Mouse (Mus musculus) midbrain, embryonic 11.5 days (tissue): ENCODE data around the gene Myo18b. TPM values are rescaled to one million over a fixed set of nuclear protein-coding genes. Genes with fewer than 3 reads are reported as not detected.
A peak's percentile ranks its signal among the peaks of the same experiment; 100 is the strongest.

ENCODE experiments used
- ATAC-seq: fragments of 200-750 bp; cut with Nextera tagmentation; 2 replicates; pipeline ENCODE4 v1.8.0; 2017; ENCODE audit warnings: moderate TSS enrichment, moderate library complexity; ENCODE audit not compliant: low FRiP score
- DNase-seq: peaks from one replicate; pipeline ENCODE4 v3.0.0; 2015; ENCODE audit warnings: low spot score; ENCODE audit errors: missing footprints
- H3K27ac ChIP-seq: fragments of 300-500 bp; sonication (generic); 2 replicates; pipeline ENCODE4 v1.5.1; 2014; ENCODE audit warnings: low read depth, low read length
- H3K27me3 ChIP-seq: fragments of 300-500 bp; sonication (generic); 2 replicates; pipeline ENCODE4 v1.6.1; 2014; ENCODE audit warnings: mild to moderate bottlenecking, low read length, moderate library complexity, mixed read lengths; ENCODE audit not compliant: control insufficient read depth, insufficient read depth
- H3K36me3 ChIP-seq: fragments of 300-500 bp; sonication (generic); 2 replicates; pipeline ENCODE4 v1.6.1; 2014; ENCODE audit warnings: mild to moderate bottlenecking, low read length, moderate library complexity, mixed read lengths; ENCODE audit not compliant: control insufficient read depth, insufficient read depth
- H3K4me1 ChIP-seq: fragments of 300-500 bp; sonication (generic); 2 replicates; pipeline ENCODE4 v1.6.1; 2014; ENCODE audit warnings: low read length; ENCODE audit not compliant: control insufficient read depth, insufficient read depth
- H3K4me2 ChIP-seq: fragments of 300-500 bp; sonication (generic); 2 replicates; pipeline ENCODE4 v1.6.1; 2014; ENCODE audit warnings: mild to moderate bottlenecking, moderate library complexity
- H3K4me3 ChIP-seq: fragments of 300-500 bp; sonication (generic); 2 replicates; pipeline ENCODE4 v1.5.1; 2014; ENCODE audit warnings: low read depth, low read length
- H3K9ac ChIP-seq: fragments of 300-500 bp; sonication (generic); 2 replicates; pipeline ENCODE4 v1.6.1; 2014; ENCODE audit warnings: low read length
- H3K9me3 ChIP-seq: fragments of 300-500 bp; sonication (generic); 2 replicates; pipeline ENCODE4 v1.6.1; 2016; ENCODE audit warnings: low read length; ENCODE audit not compliant: control insufficient read depth
- WGBS: fragments of 180-500 bp; shearing (Covaris S2); extraction: QIAGEN DNeasy Blood & Tissue Kit; methylation state at CpG from one replicate; pipeline ENCODE4 v1.1.7; 2014; 5-methylcytosine and 5-hydroxymethylcytosine counted together
- polyA plus RNA-seq: library from polyadenylated mRNA; unstranded; fragments of >200 nt; fragmentation: Nextera tagmentation; extraction: Ambion mirVana; gene quantifications from 2 replicates; pipeline ENCODE4 v1.2.1, GENCODE M21; 2014

Myo18b gene
- 0.41 and 0.48 TPM in 2 replicates for polyA plus RNA-seq

DNA sequence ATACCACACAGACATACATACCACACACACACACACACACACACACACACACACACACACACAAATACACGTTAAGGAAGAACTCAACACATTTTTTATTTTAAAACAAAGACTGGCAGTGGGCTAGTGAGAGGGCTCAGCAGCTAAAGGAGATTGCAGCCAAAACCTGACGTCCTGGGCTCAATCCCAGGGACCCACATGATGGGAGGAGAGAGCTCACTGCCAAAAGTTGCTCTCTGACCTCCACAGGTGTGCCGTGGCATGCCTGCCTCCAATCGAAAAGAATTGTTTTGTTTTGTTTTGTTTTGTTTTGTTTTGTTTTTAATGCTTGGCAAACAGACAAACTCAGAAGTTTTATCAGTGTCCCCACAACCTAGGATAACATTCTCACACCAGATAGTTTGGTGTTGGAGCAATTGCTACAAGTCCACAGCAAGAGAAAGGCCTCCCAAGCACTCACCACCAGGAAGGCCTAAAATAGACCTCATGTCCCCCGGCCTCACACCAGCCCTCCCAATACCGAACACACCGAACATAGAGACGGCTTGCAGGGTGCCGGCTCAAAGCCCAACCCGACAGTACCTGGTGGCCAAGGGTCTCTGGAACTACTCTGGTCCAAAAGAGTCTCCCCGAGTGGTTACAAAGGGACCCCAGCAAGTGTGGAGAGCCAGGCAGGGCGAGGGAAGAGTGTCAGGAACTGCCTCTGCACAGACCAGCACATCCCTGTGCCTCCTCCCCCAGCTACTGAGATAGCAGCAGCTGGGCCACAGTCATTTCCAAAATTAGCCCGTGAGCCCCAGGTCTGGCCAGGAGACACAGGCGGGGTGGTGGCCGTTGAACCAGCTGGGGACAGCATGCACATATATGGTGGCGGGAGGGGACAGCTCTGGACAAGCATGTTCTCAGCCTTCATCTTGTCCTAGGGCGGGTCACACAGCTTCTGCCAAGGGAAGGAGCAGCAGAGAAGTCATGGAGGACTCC lies at the start of gene Myo18b:
Gene Myo18b, minus strand, starts transcription at position 689 of the 981 bp plus-strand sequence.
- no peaks in the 10 kb centered on the region for H3K36me3 ChIP-seq
- ATAC-seq (no peak), DNase-seq (no peak)
- no peak within 1 kb of the TSS for H3K9ac ChIP-seq
- H3K4me3 ChIP-seq: no peak within 1 kb of the TSS
- whole genome bisulfite sequencing: 77% methylated on average over 17 of the region's 17 CpGs
- no peak within 1 kb of the TSS for H3K27ac ChIP-seq
- H3K27me3 ChIP-seq: no peaks in the 10 kb centered on the region
- H3K9me3 ChIP-seq: no peaks in the 10 kb centered on the region
- H3K4me2 ChIP-seq: no peak within 1 kb of the TSS
- no peaks in the 10 kb centered on the region for H3K4me1 ChIP-seq

DNA sequence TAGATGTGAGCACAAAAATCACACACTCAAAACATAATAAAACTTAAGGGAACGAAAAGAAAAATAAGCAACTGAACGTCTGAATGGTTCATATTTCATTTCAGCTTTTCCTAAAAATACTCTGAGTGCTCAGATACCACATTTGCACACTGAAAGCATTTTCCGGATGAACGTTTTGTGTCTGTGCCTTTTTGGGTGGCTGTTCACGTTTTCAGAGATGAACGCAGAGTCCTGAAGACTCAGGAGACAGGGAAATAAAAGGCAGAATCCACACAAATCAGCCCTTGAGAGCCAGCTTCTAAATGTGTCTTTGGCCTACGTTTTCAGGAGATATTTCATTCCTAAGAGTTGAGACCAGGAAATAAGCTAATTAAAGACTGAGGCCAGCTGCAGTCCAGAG lies 49.8 kb upstream of the Myo18b start:
- H3K4me2 ChIP-seq: no peak overlapping the region
- 82% methylated on average over 7 of the region's 7 CpGs for WGBS
- no peaks in the 10 kb centered on the region for H3K27me3 ChIP-seq
- no peak for DNase-seq
- ATAC-seq: no peak
- no peaks in the 10 kb centered on the region for H3K36me3 ChIP-seq
- H3K4me3 ChIP-seq: no peak overlapping the region
- H3K9ac ChIP-seq: no peak overlapping the region
- H3K4me1 ChIP-seq: no peaks in the 10 kb centered on the region
- H3K27ac ChIP-seq: no peak overlapping the region
- no peaks in the 10 kb centered on the region for H3K9me3 ChIP-seq

DNA sequence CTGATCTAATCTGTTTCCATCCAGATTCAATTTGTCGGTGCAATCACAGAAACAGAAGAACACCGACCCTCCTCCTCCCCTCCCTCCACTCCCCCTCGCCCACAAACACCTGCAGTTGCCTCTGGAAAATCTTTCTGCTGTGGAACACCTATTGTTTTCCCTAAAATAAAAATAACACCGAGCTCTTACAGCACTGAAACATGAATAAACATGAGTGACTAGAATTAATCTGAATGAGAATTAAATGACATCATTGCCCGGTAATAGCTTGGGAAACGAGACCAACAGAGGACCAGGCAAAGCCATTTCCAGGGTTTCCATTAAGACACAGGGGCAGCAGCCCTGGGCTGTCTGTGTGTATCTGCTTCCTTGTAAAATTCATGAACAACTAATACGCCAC lies 46.1 kb upstream of the Myo18b start:
- Histone ChIP-seq H3K4me1 (no peaks in the 10 kb centered on the region), H3K36me3 (no peaks in the 10 kb centered on the region), H3K9ac (no peak overlapping the region), H3K27me3 (no peaks in the 10 kb centered on the region), H3K27ac (no peak overlapping the region), H3K4me3 (no peak overlapping the region), H3K9me3 (no peaks in the 10 kb centered on the region), H3K4me2 (no peak overlapping the region)
- ATAC-seq: no peak
- peak; percentile 84 for DNase-seq
- WGBS: 64% methylated on average over 7 of the region's 7 CpGs

DNA sequence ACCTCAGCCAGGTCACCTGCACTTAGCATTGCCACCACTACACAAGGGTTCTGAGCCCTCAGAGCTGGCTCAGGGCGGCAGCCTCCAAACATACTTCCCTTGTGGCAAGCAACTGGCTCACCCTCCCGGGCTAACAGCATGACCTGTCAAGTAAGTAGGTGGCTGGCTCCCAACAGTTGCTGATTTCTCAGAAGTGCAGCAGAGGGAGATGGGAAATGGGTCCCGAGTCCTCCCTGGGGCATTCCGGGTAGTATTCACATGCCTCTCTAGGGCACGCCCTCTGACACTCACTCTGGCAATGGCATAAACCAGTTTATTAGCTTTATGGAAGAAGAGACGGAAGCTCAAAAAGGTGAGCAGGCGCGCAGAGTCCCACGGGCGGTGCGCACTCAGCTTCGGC lies 44.8 kb upstream of the Myo18b start:
- Histone ChIP-seq H3K9me3 (no peaks in the 10 kb centered on the region), H3K4me3 (no peak overlapping the region), H3K27ac (no peak overlapping the region), H3K4me2 (no peak overlapping the region), H3K36me3 (no peaks in the 10 kb centered on the region), H3K9ac (no peak overlapping the region), H3K27me3 (no peaks in the 10 kb centered on the region), H3K4me1 (no peaks in the 10 kb centered on the region)
- 91% methylated on average over 12 of the region's 12 CpGs for WGBS
- DNase-seq: no peak
- ATAC-seq: no peak

DNA sequence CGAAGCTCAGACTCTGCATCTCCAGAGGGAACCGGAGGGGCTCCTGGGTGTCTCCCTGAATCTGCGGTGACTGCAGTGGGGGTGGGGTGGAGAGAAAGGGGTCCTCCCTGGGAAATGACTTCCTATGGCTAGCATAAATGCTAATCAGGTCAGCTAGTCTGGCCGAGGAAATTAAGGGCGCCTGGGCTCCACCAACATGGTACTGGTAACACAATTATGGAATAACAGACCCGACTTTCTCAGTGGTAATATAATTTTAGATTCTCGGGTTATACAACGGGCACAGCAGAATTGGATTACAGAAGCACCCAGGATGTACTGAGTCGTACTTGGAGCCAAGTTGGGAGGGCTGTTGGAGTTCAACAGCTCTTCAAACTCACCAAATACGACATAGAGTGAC lies 40.5 kb upstream of the Myo18b start:
- H3K9ac ChIP-seq: no peak overlapping the region
- no peaks in the 10 kb centered on the region for H3K4me1 ChIP-seq
- H3K36me3 ChIP-seq: no peaks in the 10 kb centered on the region
- H3K27ac ChIP-seq: no peak overlapping the region
- H3K9me3 ChIP-seq: no peaks in the 10 kb centered on the region
- H3K27me3 ChIP-seq: no peaks in the 10 kb centered on the region
- WGBS: 84% methylated on average over 10 of the region's 10 CpGs
- no peak overlapping the region for H3K4me2 ChIP-seq
- DNase-seq (no peak), ATAC-seq (no peak)
- H3K4me3 ChIP-seq: no peak overlapping the region

DNA sequence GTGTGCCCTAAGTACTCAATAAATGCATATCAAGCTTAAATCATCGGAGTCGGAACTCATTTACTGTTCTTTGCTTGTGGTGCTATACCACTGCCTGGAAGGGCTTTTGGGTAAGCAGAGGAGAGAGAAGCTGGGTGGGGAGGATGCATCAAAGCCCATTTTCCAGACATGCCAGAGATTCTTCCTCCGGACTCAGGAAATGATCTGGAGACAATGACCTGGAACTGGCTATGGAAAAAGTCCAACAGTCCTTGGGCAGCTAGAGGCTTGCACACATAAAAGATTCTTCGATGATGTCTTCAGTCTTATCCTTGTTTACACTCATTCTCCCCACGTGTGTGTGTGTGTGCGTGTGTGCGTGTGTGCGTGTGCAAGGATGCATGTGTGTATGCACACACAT lies 39.3 kb upstream of the Myo18b start:
- H3K4me3 ChIP-seq: no peak overlapping the region
- no peak overlapping the region for H3K27ac ChIP-seq
- no peak overlapping the region for H3K4me2 ChIP-seq
- no peak for ATAC-seq
- H3K36me3 ChIP-seq: no peaks in the 10 kb centered on the region
- 93% methylated on average over 8 of the region's 8 CpGs for WGBS
- no peaks in the 10 kb centered on the region for H3K27me3 ChIP-seq
- no peak for DNase-seq
- no peak overlapping the region for H3K9ac ChIP-seq
- no peaks in the 10 kb centered on the region for H3K4me1 ChIP-seq
- no peaks in the 10 kb centered on the region for H3K9me3 ChIP-seq

DNA sequence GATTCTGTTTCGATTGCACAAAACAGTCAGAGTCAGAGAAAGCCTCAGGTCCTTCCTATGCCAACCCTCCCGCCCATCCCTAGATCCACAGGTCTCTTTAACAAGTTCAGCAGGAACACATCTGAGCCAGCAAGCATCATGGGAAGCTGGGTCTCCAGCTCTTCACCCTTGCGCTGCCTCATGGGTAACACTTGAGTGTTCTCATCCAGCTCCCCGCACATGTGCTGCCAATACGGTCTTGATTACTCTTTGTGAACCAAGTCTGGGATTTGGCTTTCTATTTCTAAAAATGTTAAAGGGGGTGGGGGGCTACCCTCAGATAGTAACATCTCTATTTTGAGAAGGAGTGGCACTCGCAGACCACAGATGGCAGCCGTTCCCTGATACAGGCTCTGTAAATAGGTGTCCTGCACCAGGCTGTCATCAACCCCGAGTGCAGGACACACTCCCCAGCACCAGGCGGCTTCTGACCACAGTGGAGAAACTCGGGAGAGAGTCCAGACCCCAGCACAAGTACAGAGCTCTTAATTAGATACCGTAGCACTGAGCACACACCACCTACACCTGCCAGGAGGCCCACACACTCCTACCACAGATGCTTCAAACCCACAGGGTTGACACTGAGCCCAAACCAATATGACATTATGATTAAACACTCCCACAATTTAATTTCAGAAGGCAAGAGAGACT lies 36.9 kb upstream of the Myo18b start:
- no peak overlapping the region for H3K4me3 ChIP-seq
- WGBS: 82% methylated on average over 11 of the region's 11 CpGs
- no peaks in the 10 kb centered on the region for H3K27me3 ChIP-seq
- ATAC-seq (no peak), DNase-seq (no peak)
- H3K27ac ChIP-seq: no peak overlapping the region
- no peak overlapping the region for H3K9ac ChIP-seq
- H3K9me3 ChIP-seq: no peaks in the 10 kb centered on the region
- H3K4me1 ChIP-seq: no peaks in the 10 kb centered on the region; the same call in 1 of the 2 replicates
- no peak overlapping the region for H3K4me2 ChIP-seq
- no peaks in the 10 kb centered on the region for H3K36me3 ChIP-seq

DNA sequence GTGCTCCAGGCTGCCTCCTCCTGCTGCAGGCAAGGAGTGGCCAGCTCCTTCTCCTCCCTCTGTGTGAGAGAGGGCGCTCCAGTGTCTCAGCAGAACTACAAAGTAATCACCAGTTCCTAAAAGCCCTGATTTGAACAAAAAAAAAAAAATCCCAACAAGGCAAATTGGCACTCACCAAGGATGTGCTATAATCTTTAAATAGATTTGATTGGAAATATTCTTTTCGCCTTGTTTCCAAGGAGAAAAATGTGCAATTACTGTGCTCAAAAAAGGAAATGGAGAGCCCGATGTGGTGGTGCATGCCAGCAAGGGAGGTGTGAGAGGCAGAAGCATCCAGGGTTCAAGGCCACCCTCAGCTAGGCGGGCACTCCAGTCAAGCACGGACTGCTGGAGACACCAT lies 35.7 kb upstream of the Myo18b start:
- Histone ChIP-seq H3K27ac (no peak overlapping the region), H3K9ac (no peak overlapping the region), H3K4me1 (no peaks in the 10 kb centered on the region; the same call in 1 of the 2 replicates), H3K27me3 (no peaks in the 10 kb centered on the region), H3K36me3 (no peaks in the 10 kb centered on the region), H3K4me2 (no peak overlapping the region), H3K9me3 (no peaks in the 10 kb centered on the region), H3K4me3 (no peak overlapping the region)
- ATAC-seq (no peak), DNase-seq (no peak)
- 84% methylated on average over 5 of the region's 5 CpGs for WGBS
